Mouse (Mus musculus) hindbrain, embryonic 11.5 days (tissue): ENCODE data around the gene Slc25a18. TPM values are rescaled to one million over a fixed set of nuclear protein-coding genes. Genes with fewer than 3 reads are reported as not detected.
"Not testable (repeated sequence)": the region's sequence is repeated elsewhere in the genome, so short reads cannot be mapped to it uniquely, and the experiment has no call there.

Experiments used
- ATAC-seq: fragments of 200-750 bp; cut with Nextera tagmentation; 2 replicates; pipeline ENCODE4 v1.8.0; 2017; ENCODE audit warnings: mild to moderate bottlenecking, moderate TSS enrichment, moderate library complexity; ENCODE audit not compliant: low FRiP score
- DNase-seq: peaks from one replicate; pipeline ENCODE4 v3.0.0-alpha.2; 2015; ENCODE audit warnings: low spot score
- H3K27ac ChIP-seq: fragments of 300-500 bp; sonication (generic); 2 replicates; pipeline ENCODE4 v1.5.1; 2014; ENCODE audit warnings: mild to moderate bottlenecking, low read depth, low read length
- H3K27me3 ChIP-seq: fragments of 300-500 bp; sonication (generic); 2 replicates; pipeline ENCODE4 v1.6.1; 2014; ENCODE audit warnings: mild to moderate bottlenecking, low read length, moderate library complexity, mixed read lengths; ENCODE audit not compliant: control insufficient read depth, insufficient read depth
- H3K36me3 ChIP-seq: fragments of 300-500 bp; sonication (generic); 2 replicates; pipeline ENCODE4 v1.6.1; 2014; ENCODE audit warnings: mild to moderate bottlenecking, low read length, moderate library complexity, mixed read lengths; ENCODE audit not compliant: control insufficient read depth, insufficient read depth
- H3K4me1 ChIP-seq: fragments of 300-500 bp; sonication (generic); replicated peaks from 2 replicates; pipeline ENCODE4 v1.6.1; 2014; ENCODE audit warnings: low read length, mixed read lengths; ENCODE audit not compliant: control insufficient read depth, insufficient read depth
- H3K4me2 ChIP-seq: fragments of 300-500 bp; sonication (generic); replicated peaks from 2 replicates; pipeline ENCODE4 v1.6.1; 2014; ENCODE audit warnings: mild to moderate bottlenecking, low read depth, low read length
- H3K4me3 ChIP-seq: fragments of 300-500 bp; sonication (generic); 2 replicates; pipeline ENCODE4 v1.5.1; 2014; ENCODE audit warnings: low read depth, low read length
- H3K9ac ChIP-seq: fragments of 300-500 bp; sonication (generic); 2 replicates; pipeline ENCODE4 v1.6.1; 2014; ENCODE audit warnings: low read depth, low read length
- H3K9me3 ChIP-seq: fragments of 300-500 bp; sonication (generic); 2 replicates; pipeline ENCODE4 v1.6.1; 2016; ENCODE audit warnings: low read length; ENCODE audit not compliant: control insufficient read depth
- WGBS: fragments of 180-500 bp; shearing (Covaris S2); extraction: QIAGEN DNeasy Blood & Tissue Kit; methylation state at CpG from one replicate; pipeline ENCODE4 v1.1.7; 2014; 5-methylcytosine and 5-hydroxymethylcytosine counted together
- polyA plus RNA-seq: library from polyadenylated mRNA; unstranded; fragments of >200 nt; fragmentation: Nextera tagmentation; extraction: Ambion mirVana; gene quantifications from 2 replicates; pipeline ENCODE4 v1.2.1, GENCODE M21; 2014

Slc25a18 gene
- polyA plus RNA-seq, 1 experiment from 2014 or later: 2.3 TPM

DNA sequence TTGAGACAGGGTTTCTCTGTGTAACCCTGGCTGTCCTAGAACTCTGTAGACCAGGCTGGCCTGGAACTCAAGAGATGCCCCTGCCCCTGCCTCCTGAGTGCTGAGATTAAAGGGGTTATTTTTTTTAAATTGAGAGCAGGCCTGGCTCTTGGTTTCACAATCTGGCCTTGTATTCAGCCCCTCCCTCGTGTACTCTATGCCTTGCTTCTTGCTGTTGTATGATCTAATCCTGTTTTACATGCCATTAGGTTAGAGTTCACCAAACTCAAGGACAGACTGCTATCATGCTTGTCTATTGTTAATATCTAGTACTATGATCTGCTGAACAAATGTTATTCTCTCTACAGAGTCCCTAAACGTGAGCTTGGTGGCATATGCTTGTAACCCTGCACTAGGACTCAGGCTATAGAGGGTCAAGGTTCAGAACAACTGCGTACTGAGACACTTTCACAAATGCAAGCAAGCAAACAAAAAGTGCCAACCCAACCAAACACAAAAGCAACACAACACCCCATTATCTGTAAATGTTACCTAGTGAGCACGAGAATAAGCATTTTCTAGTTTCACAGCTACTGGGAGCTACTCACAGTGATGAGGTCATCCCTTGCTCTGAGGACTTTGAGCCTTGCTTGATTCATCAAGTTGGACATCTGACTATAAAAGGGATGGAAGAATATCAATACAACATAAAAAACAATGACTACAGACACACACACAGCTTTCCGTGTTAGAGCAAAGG, 33.8 kb downstream of the Slc25a18 start:
- no peak overlapping the region for H3K4me3 ChIP-seq
- 91% methylated on average over 5 of the region's 5 CpGs for WGBS
- peaks cover 15% of the 10 kb centered on the region; the same call in 1 of the 2 replicates for H3K36me3 ChIP-seq
- H3K9ac ChIP-seq: no peak overlapping the region
- no peak overlapping the region for H3K4me2 ChIP-seq
- no peaks in the 10 kb centered on the region for H3K9me3 ChIP-seq
- no peak for ATAC-seq
- no peaks in the 10 kb centered on the region for H3K27me3 ChIP-seq
- no peak overlapping the region for H3K27ac ChIP-seq
- DNase-seq: no peak
- H3K4me1 ChIP-seq: no peaks in the 10 kb centered on the region

DNA sequence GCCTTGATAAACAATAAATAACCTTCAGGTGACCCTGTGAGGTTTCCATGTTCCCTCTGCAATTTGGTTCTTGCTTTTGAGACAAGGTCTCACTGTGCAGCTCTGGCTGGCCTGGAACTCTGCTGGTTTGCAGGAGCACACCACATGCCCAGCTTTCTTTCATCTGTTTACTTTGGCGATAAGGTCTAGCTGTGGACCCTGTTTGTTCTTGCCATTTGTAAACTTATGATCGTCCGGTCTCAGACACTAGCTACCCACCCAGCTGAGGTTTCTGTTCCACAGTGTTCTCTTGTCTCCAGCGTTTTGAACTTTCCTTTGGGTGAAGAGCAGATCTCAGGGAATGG, 34.3 kb downstream of the Slc25a18 start:
- Histone ChIP-seq H3K9ac (no peak overlapping the region), H3K4me1 (no peaks in the 10 kb centered on the region), H3K27me3 (no peaks in the 10 kb centered on the region), H3K4me3 (no peak overlapping the region), H3K36me3 (peaks cover 15% of the 10 kb centered on the region; the same call in 1 of the 2 replicates), H3K4me2 (no peak overlapping the region), H3K9me3 (no peaks in the 10 kb centered on the region), H3K27ac (no peak overlapping the region)
- WGBS: 94% methylated on average over 4 of the region's 4 CpGs
- DNase-seq: no peak
- no peak for ATAC-seq

DNA sequence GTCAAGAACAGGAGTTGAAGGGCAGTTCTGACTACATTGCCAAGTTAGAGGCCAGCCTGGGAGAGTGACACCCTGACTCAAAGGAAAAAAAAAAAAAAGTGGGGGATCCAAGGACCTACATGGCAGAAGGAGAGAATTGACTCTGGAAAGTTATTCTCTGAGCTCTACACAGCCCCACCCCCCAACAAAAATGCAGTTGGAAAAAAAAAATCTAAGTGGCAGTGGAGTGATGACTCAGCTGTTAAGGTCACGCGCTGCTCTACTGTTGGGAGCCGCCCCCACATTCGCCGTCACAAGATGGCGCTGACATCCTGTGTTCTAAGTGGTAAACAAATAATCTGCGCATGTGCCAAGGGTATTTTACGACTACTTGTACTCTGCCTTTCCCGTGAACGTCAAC, 38.6 kb downstream of the Slc25a18 start:
- H3K9ac ChIP-seq, H3K4me3 ChIP-seq, H3K27me3 ChIP-seq, H3K9me3 ChIP-seq, H3K27ac ChIP-seq, H3K4me1 ChIP-seq, DNase-seq, H3K4me2 ChIP-seq, ATAC-seq, H3K36me3 ChIP-seq: not testable (repeated sequence)
- 98% methylated on average over 6 of the region's 10 CpGs for WGBS

DNA sequence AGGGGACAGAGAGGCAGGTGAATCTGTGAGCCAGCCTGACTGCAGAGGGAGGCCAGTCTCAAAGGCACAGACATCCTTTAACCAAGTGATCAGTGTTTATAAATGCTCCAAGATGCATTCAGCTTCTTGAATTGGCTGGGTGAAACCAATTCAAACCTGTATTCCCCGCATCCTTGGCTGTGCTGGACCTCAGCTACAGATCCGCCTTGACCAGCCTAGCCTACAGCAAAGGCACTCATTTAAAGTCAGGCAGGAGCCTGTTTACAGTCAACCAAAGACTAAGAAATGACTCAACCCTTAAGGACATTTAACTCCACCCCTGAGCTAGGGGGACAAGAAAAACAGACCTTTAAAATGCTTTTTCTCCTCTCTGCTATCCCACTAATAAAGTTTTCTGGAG, 45.9 kb downstream of the Slc25a18 start:
- WGBS: 97% methylated on average over 2 of the region's 2 CpGs
- no peak overlapping the region for H3K4me2 ChIP-seq
- no peak overlapping the region for H3K9ac ChIP-seq
- DNase-seq (no peak), ATAC-seq (no peak)
- no peaks in the 10 kb centered on the region for H3K27me3 ChIP-seq
- H3K4me3 ChIP-seq: no peak overlapping the region
- no peak overlapping the region for H3K27ac ChIP-seq
- no peaks in the 10 kb centered on the region; the same call in 1 of the 2 replicates for H3K4me1 ChIP-seq
- H3K36me3 ChIP-seq: peaks cover 15% of the 10 kb centered on the region
- H3K9me3 ChIP-seq: no peaks in the 10 kb centered on the region

DNA sequence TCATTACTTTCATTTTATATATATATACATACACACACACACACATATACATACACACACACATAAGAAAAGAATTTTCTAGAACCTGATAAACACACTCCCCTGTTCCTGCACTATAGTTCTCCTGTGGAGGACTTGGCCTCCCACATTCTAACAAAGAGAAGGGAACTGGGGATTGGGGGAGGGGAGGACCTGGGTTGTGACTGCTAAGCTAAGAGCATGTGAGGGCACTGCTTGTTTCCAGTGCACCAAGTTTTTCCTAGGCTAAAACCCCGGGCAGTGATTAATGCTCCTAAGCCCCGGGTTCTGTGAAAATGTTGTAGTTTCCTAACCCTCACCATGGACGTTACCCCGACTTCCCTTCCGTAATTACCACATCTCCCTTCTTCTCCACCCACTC, 46.8 kb downstream of the Slc25a18 start:
- no peak overlapping the region for H3K4me3 ChIP-seq
- H3K27me3 ChIP-seq: no peaks in the 10 kb centered on the region
- no peak overlapping the region for H3K9ac ChIP-seq
- H3K4me1 ChIP-seq: no peaks in the 10 kb centered on the region; the same call in 1 of the 2 replicates
- peaks cover 15% of the 10 kb centered on the region for H3K36me3 ChIP-seq
- no peaks in the 10 kb centered on the region for H3K9me3 ChIP-seq
- ATAC-seq (no peak), DNase-seq (no peak)
- 97% methylated on average over 5 of the region's 5 CpGs for WGBS
- H3K27ac ChIP-seq: no peak overlapping the region
- no peak overlapping the region for H3K4me2 ChIP-seq

DNA sequence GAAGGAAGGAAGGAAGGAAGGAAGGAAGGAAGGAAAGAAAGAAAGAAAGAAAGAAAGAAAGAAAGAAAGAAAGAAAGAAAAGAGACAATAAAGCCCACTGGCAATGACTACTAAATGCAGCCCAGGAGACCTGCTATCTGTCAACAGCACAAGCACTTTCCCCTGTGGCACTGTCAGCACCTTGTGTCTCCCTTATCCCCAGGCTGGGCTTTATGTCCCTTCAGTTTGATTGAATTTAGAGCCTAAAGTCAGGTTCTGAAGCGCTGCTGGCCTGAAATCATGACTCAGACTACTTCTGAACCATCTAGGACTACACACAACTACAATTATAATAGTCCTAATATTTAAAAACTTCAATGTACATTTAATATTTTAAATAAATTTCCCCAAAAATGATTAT, 47.6 kb downstream of the Slc25a18 start:
- Histone ChIP-seq H3K27me3 (no peaks in the 10 kb centered on the region), H3K4me2 (no peak overlapping the region), H3K36me3 (peaks cover 15% of the 10 kb centered on the region), H3K27ac (no peak overlapping the region), H3K9ac (no peak overlapping the region), H3K4me1 (no peaks in the 10 kb centered on the region; the same call in 1 of the 2 replicates), H3K9me3 (no peaks in the 10 kb centered on the region), H3K4me3 (no peak overlapping the region)
- DNase-seq (no peak), ATAC-seq (no peak)
- 94% methylated on average over 1 of the region's 1 CpGs for WGBS

DNA sequence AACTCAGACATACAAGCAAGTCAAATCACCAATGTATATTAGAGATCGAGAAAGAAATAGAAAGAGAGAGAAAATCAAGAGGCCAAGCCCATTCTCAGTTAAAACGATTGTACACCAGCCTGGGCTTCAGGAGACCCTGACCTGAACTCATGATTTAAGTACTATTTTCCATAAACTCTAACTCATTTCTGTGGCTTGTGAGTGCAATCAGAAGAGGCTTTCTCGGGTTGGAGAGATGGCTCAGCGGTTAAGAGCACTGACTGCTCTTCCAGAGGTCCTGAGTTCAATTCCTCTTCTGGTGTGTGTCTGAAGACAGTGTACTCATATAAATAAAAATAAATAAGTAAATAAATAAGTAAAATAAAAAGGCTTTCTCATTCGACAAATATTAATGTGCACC, 48.3 kb downstream of the Slc25a18 start:
- WGBS: 58% methylated on average over 5 of the region's 5 CpGs
- Histone ChIP-seq H3K4me1 (no peaks in the 10 kb centered on the region; the same call in 1 of the 2 replicates), H3K9ac (peak overlapping the region; percentile 79; the same call in 1 of the 2 replicates), H3K27ac (no peak overlapping the region), H3K36me3 (peaks cover 15% of the 10 kb centered on the region), H3K4me2 (peak overlapping the region; percentile 55), H3K27me3 (no peaks in the 10 kb centered on the region), H3K4me3 (peak overlapping the region; percentile 86), H3K9me3 (no peaks in the 10 kb centered on the region)
- DNase-seq (no peak), ATAC-seq (no peak)

DNA sequence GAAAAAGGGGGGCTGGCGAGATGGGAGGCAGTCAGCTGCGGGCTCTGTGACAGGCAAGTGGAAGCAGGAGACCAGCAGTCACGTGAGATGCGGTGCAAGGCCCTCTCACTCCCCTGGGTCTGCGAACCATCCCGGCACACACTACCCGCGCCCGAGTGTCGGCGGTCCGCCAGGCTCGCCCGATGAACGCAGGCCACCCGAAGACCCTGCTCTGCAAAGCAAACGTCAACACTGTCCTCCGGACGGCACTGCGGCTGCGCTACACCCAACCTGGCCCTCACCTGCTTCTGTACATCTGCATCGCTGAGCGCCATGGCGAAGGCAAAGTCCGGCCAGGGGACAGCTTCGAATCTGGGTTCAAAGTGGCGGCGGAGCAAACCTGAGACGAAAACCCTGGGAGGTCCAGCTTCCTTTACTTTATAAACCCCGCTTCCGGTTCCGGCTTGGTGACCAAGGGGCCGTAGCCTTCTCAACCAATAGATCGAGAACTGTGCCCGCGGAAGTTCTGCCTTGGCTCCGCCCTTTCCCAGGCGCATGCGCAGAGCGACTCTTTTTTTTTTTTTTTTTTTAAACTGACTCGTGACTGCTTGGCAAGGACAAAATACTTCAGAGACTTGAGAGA, 49.0 kb downstream of the Slc25a18 start, which contains the start of gene Atp6v1e1:
Gene Atp6v1e1 (minus strand): TSS at position 487 of the 622 bp plus-strand sequence.
- H3K4me3 ChIP-seq: peak within 1 kb of the TSS; percentile 86
- H3K4me2 ChIP-seq: peak within 1 kb of the TSS; percentile 55
- H3K27me3 ChIP-seq: no peaks in the 10 kb centered on the region
- DNase-seq: peak; percentile 95
- under 1% methylated on average over 41 of the region's 41 CpGs for WGBS
- no peaks in the 10 kb centered on the region for H3K9me3 ChIP-seq
- H3K4me1 ChIP-seq: no peaks in the 10 kb centered on the region; the same call in 1 of the 2 replicates
- peak within 1 kb of the TSS; percentile 72 for H3K27ac ChIP-seq
- peak within 1 kb of the TSS; percentile 79 for H3K9ac ChIP-seq
- ATAC-seq: peak; percentile 96
- H3K36me3 ChIP-seq: peaks cover 12% of the 10 kb centered on the region
